Mouse (Mus musculus): ENCODE measurements at regions not wholly inside any gene's neighbourhood (a gene's known extent, or its start where the extent isn't known, plus 50 kb on each side); places are given as distances from the start of the nearest gene placed in this dataset.

GRCm38 (mm10) chr1:47094498-47094897 lies 201.8 kb upstream of the Slc39a10 start:
- ATAC-seq (ENCODE audit: low TSS enrichment): no peak

- no peak for ATAC-seq (ENCODE audit: low TSS enrichment)
Measured at GRCm38 (mm10) chr1:47093289-47093947, 200.8 kb upstream of the Slc39a10 start.

GRCm38 (mm10) chr1:47076423-47076822 lies 183.8 kb upstream of the Slc39a10 start:
- no peak for ATAC-seq (ENCODE audit: low TSS enrichment)

GRCm38 (mm10) chr1:47058149-47058548 lies 165.5 kb upstream of the Slc39a10 start:
- no peak for ATAC-seq (ENCODE audit: low TSS enrichment)

- ATAC-seq (ENCODE audit: low TSS enrichment): no peak
Measured at GRCm38 (mm10) chr1:47057344-47057743, 164.7 kb upstream of the Slc39a10 start.

- ATAC-seq (ENCODE audit: low TSS enrichment): peak; percentile 97
Measured at GRCm38 (mm10) chr1:47051109-47051508, 158.5 kb upstream of the Slc39a10 start.

GRCm38 (mm10) chr1:47050492-47050891 lies 157.8 kb upstream of the Slc39a10 start:
- ATAC-seq (ENCODE audit: low TSS enrichment): peak; percentile 74

GRCm38 (mm10) chr1:47037576-47037975 lies 144.9 kb upstream of the Slc39a10 start:
- no peak for ATAC-seq (ENCODE audit: low TSS enrichment)

GRCm38 (mm10) chr1:47019356-47019755 lies 126.7 kb upstream of the Slc39a10 start:
- ATAC-seq (ENCODE audit: low TSS enrichment): no peak

GRCm38 (mm10) chr1:47014526-47014925 lies 121.9 kb upstream of the Slc39a10 start:
- ATAC-seq (ENCODE audit: low TSS enrichment): no peak

- peak; percentile 90 for ATAC-seq (ENCODE audit: low TSS enrichment)
Measured at GRCm38 (mm10) chr1:47003746-47004145, 111.1 kb upstream of the Slc39a10 start.

- 0 out of 2 replicates have a peak, but pooled peaks have one; percentile 44 for ATAC-seq (ENCODE audit: low TSS enrichment)
Measured at GRCm38 (mm10) chr1:46999337-46999736, 106.7 kb upstream of the Slc39a10 start.

GRCm38 (mm10) chr1:46985978-46986377 lies 93.3 kb upstream of the Slc39a10 start:
- peak; percentile 73 for ATAC-seq (ENCODE audit: low TSS enrichment)

- peak; percentile 71 for ATAC-seq (ENCODE audit: low TSS enrichment)
Measured at GRCm38 (mm10) chr1:46983093-46983492, 90.4 kb upstream of the Slc39a10 start.

- peak; percentile 48; the same call in 1 of the 2 replicates for ATAC-seq (ENCODE audit: low TSS enrichment)
Measured at GRCm38 (mm10) chr1:46970470-46970869, 77.8 kb upstream of the Slc39a10 start.

- no peak for ATAC-seq (ENCODE audit: low TSS enrichment)
Measured at GRCm38 (mm10) chr1:46968361-46968760, 75.7 kb upstream of the Slc39a10 start.

GRCm38 (mm10) chr1:46966917-46967266 lies 74.2 kb upstream of the Slc39a10 start:
- ATAC-seq (ENCODE audit: low TSS enrichment): no peak

- ATAC-seq (ENCODE audit: low TSS enrichment): peak; percentile 53
Measured at GRCm38 (mm10) chr1:46965996-46966916, 73.6 kb upstream of the Slc39a10 start.

- peak; percentile 81 for ATAC-seq (ENCODE audit: low TSS enrichment)
Measured at GRCm38 (mm10) chr1:46963973-46964727, 71.5 kb upstream of the Slc39a10 start.
